Mouse (Mus musculus): ENCODE data around the gene Usp39.

The Usp39 gene

GRCm38 (mm10) chr6:72352636-72353405 lies 7.8 kb upstream of the Usp39 start:
- DNase-seq (ENCODE audit: low read depth, low spot score): no peak

GRCm38 (mm10) chr6:72350214-72350613 lies 5.2 kb upstream of the Usp39 start:
- no peak for DNase-seq (ENCODE audit: low read depth, low spot score)

- no peak for DNase-seq (ENCODE audit: low read depth, low spot score)
Observed at GRCm38 (mm10) chr6:72348411-72348810, 3.4 kb upstream of the Usp39 start.

GRCm38 (mm10) chr6:72347166-72347941 lies 2.4 kb upstream of the Usp39 start, which contains the start of gene 0610030E20Rik:
TSS of gene 0610030E20Rik (plus strand) at chr6:72347317.
- DNase-seq (ENCODE audit: low read depth, low spot score): peak; percentile 68

- DNase-seq (ENCODE audit: low read depth, low spot score): no peak
Observed at GRCm38 (mm10) chr6:72346261-72346660, 1.3 kb upstream of the Usp39 start.

GRCm38 (mm10) chr6:72345633-72346032 lies 649 bp upstream of the Usp39 start:
- no peak for DNase-seq (ENCODE audit: low read depth, low spot score)

GRCm38 (mm10) chr6:72344396-72345073 lies 449 bp downstream of the Usp39 start:
- DNase-seq (ENCODE audit: low read depth, low spot score): no peak

- no peak for DNase-seq (ENCODE audit: low read depth, low spot score)
Observed at GRCm38 (mm10) chr6:72340481-72340880, 4.5 kb downstream of the Usp39 start.

GRCm38 (mm10) chr6:72333111-72333510 lies 11.9 kb downstream of the Usp39 start:
- DNase-seq (ENCODE audit: low read depth, low spot score): no peak

GRCm38 (mm10) chr6:72330133-72330532 lies 14.9 kb downstream of the Usp39 start:
- DNase-seq (ENCODE audit: low read depth, low spot score): no peak

GRCm38 (mm10) chr6:72329019-72329418 lies 16.0 kb downstream of the Usp39 start:
- no peak for DNase-seq (ENCODE audit: low read depth, low spot score)

- peak; percentile 51 for DNase-seq (ENCODE audit: low read depth, low spot score)
Observed at GRCm38 (mm10) chr6:72326274-72326673, 18.7 kb downstream of the Usp39 start.

GRCm38 (mm10) chr6:72323786-72324508 lies 21.0 kb downstream of the Usp39 start:
- no peak for DNase-seq (ENCODE audit: low read depth, low spot score)

- DNase-seq (ENCODE audit: low read depth, low spot score): peak; percentile 22
Observed at GRCm38 (mm10) chr6:72322936-72323335, 22.0 kb downstream of the Usp39 start.

- peak; percentile 46 for DNase-seq (ENCODE audit: low read depth, low spot score)
Observed at GRCm38 (mm10) chr6:72319019-72319418, 26.0 kb downstream of the Usp39 start.

- DNase-seq (ENCODE audit: low read depth, low spot score): no peak
Observed at GRCm38 (mm10) chr6:72318440-72318839, 26.5 kb downstream of the Usp39 start.

- DNase-seq (ENCODE audit: low read depth, low spot score): peak; percentile 27
Observed at GRCm38 (mm10) chr6:72316044-72316443, 28.9 kb downstream of the Usp39 start.

GRCm38 (mm10) chr6:72315384-72315783 lies 29.6 kb downstream of the Usp39 start:
- DNase-seq (ENCODE audit: low read depth, low spot score): no peak

GRCm38 (mm10) chr6:72313124-72313867 lies 31.7 kb downstream of the Usp39 start:
- DNase-seq (ENCODE audit: low read depth, low spot score): no peak

- no peak for DNase-seq (ENCODE audit: low read depth, low spot score)
Observed at GRCm38 (mm10) chr6:72312198-72312597, 32.8 kb downstream of the Usp39 start.

- DNase-seq (ENCODE audit: low read depth, low spot score): no peak
Observed at GRCm38 (mm10) chr6:72303510-72303909, 41.5 kb downstream of the Usp39 start.

Measured in ES-CJ7 (cell line).